Mouse (Mus musculus): ENCODE data around the gene Mitf.

DNA sequence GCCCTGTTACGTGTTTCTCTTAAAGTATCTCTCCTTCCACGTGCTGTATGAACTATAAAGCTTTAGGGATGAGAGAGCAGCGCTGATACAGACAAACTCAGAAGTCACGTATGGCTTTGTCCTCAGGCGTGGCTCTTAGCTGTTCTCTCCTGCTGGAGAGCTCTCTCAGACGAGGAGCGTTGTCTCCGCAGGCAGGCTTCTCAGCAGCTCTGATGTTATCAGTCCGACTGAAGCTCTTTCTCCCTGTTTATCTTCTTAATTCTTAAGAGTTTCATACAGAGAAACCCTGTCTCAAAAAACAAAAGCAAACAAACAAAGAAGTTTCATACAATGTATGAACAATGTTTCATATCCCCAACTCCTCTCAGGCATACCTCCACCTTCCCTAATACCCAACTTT is 178.8 kb downstream of the Mitf start:
- TF ChIP-seq POLR2A (IDR thresholded peaks at IDR 0.05; ENCODE audit: borderline replicate concordance, low read depth, low read length) (no peak), CTCF (IDR thresholded peaks at IDR 0.05; ENCODE audit: low read depth, low read length) (no peak)

Measured in bone marrow macrophage, adult 2 months (primary cell).